Mouse (Mus musculus): ENCODE measurements around the gene Zfp800. TPM values are rescaled to one million over a fixed set of nuclear protein-coding genes. Genes with fewer than 3 reads are reported as not detected.

Zfp800 gene
- polyA plus RNA-seq, 1 experiment from 2014 or later = 19.2 TPM

DNA sequence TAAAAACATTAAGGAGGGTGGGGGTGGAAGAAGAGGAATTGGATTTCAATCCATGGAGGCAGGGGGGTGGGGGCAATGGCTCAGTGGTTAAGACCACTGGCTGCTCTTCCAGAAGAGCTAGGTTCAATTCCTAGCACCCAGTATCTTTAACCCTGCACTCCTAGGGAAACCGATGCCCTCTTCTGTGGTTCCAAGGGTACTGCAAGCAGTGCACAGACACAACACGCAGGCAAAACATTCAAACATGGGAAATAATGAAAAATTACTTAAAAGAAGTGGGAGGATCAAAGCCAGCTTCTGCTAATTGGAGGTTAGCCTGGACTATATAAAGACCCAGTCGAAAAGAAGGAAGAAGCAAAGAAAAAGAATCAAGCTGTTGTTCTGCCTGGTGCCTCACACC, 921 bp upstream of the Zfp800 start:
- no peak overlapping the region for H3K4me2 ChIP-seq (replicated peaks; ENCODE audit: low read depth)
- ATAC-seq = no peak
- peak; percentile 36 for TF ChIP-seq CTCF (IDR thresholded peaks at IDR 0.05; ENCODE audit: low read depth)
- H3K4me1 ChIP-seq (replicated peaks; ENCODE audit: control insufficient read depth, insufficient read depth, low read length) = no peaks in the 10 kb centered on the region
- no peak overlapping the region for H3K27ac ChIP-seq (ENCODE audit: low read depth, low read length)
- WGBS = 87% methylated on average over 3 of the region's 3 CpGs
- no peak overlapping the region for H3K4me3 ChIP-seq (ENCODE audit: low read depth, low read length)
- no peaks in the 10 kb centered on the region for H3K9me3 ChIP-seq (ENCODE audit: control insufficient read depth)
- H3K36me3 ChIP-seq (ENCODE audit: control insufficient read depth, insufficient read depth) = no peaks in the 10 kb centered on the region
- no peak overlapping the region for H3K9ac ChIP-seq (ENCODE audit: low read depth, low read length)
- peaks cover 29% of the 10 kb centered on the region for H3K27me3 ChIP-seq (replicated peaks; ENCODE audit: control insufficient read depth, insufficient read depth, low read length)

DNA sequence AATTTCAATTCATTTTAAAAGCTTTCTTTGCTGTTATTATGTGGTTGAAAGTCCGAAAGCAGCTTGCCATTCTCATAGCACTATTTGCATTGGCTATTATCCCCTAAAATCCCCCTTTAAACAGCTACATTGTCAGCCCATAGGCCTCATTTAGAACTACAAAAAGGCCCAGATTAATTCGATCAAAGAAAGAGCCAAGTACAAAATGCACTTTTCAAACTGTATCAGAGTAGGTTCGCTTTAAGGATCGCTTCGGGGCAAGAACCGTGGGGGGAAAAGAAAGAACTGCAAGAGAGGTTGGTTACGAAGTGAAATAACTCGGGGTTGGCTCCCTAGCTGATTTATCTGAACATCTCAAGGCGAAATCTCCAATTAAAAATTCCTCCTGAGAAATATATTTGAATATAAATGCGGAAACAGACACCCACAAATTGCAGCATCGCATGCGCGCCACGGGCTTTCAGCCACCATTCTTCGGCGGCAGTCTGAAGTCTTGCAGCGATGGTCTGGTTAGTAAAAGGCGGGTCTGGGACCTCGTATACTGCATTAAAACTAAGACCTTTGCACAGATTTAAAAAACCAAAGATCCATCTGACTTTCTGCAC, 850 bp downstream of the Zfp800 start:
- WGBS = 6% methylated on average over 19 of the region's 19 CpGs
- H3K9ac ChIP-seq (ENCODE audit: low read depth, low read length) = no peak overlapping the region
- no peaks in the 10 kb centered on the region for H3K36me3 ChIP-seq (ENCODE audit: control insufficient read depth, insufficient read depth)
- H3K4me3 ChIP-seq (ENCODE audit: low read depth, low read length) = peak overlapping the region; percentile 43
- H3K9me3 ChIP-seq (ENCODE audit: control insufficient read depth) = no peaks in the 10 kb centered on the region
- no peaks in the 10 kb centered on the region for H3K4me1 ChIP-seq (replicated peaks; ENCODE audit: control insufficient read depth, insufficient read depth, low read length)
- H3K4me2 ChIP-seq (replicated peaks; ENCODE audit: low read depth) = peak overlapping the region; percentile 77
- ATAC-seq = no peak
- no peak overlapping the region for H3K27ac ChIP-seq (ENCODE audit: low read depth, low read length)
- peaks cover 29% of the 10 kb centered on the region for H3K27me3 ChIP-seq (replicated peaks; ENCODE audit: control insufficient read depth, insufficient read depth, low read length)
- no peak for TF ChIP-seq CTCF (IDR thresholded peaks at IDR 0.05; ENCODE audit: low read depth)

DNA sequence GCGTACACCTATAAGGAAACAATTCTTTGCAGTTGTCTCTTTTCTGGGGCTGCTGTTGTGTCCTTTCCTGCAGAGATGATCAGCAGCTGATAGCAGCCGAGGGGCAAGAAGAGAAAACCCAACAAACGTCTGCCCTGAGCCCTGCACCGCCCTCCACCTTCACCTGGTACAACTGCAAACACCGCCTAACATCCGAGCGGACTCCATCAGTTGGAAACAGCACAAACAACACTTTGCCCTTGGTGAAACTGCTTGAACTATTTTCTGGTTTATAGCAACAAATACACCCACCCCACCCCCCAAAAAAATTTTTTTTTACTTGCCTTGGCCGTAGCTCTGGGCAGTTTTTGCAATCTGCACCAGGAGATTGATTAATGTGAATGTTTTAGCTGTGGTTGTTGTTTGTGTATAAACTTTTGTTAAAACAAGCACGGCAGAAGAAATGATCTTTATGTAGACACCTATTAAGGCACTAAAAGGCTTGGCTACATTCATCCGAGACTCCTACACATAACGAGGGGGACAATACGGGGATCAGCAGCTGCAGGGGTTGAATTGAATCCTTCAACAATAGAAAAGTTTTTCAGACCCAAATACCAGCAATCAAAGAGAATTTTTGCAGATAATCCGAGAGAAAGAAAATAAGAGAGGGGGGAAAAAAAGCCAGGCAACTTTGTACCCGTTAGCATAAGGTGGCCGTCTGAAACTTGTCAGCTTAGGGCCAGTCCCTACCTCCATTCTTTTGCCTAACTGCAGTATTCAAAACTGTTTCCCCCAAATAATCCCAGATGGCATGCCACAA, 1.6 kb downstream of the Zfp800 start:
- no peak for TF ChIP-seq CTCF (IDR thresholded peaks at IDR 0.05; ENCODE audit: low read depth)
- Histone ChIP-seq H3K4me1 (replicated peaks; ENCODE audit: control insufficient read depth, insufficient read depth, low read length) (no peaks in the 10 kb centered on the region), H3K9me3 (ENCODE audit: control insufficient read depth) (no peaks in the 10 kb centered on the region), H3K27ac (ENCODE audit: low read depth, low read length) (no peak overlapping the region), H3K4me3 (ENCODE audit: low read depth, low read length) (peak overlapping the region; percentile 43), H3K36me3 (ENCODE audit: control insufficient read depth, insufficient read depth) (no peaks in the 10 kb centered on the region), H3K9ac (ENCODE audit: low read depth, low read length) (no peak overlapping the region), H3K4me2 (replicated peaks; ENCODE audit: low read depth) (no peak overlapping the region; the same call in 1 of the 2 replicates), H3K27me3 (replicated peaks; ENCODE audit: control insufficient read depth, insufficient read depth, low read length) (peaks cover 29% of the 10 kb centered on the region)
- 45% methylated on average over 15 of the region's 15 CpGs for WGBS
- ATAC-seq = no peak

DNA sequence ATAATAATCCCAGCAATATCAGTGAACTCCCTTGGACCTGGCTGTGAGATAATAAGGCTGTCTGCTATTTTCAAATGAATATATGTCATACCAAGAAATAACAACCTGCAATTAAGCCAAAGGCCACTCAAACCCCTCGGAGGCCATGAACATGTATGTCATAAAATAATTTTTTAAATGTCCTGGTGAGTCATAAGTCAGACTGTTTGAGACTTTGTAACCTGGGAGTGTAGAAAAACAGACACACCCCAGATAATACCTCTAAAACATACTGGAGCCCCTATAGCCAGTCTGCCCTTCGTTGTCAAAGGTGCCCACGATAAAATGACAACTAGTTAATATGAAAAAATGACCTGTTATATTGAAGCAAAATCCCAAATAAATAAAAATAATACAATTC, 8.8 kb downstream of the Zfp800 start:
- H3K27me3 ChIP-seq (replicated peaks; ENCODE audit: control insufficient read depth, insufficient read depth, low read length) = 0 out of 2 replicates have a peak, but pooled peaks cover 2% of the 10 kb centered on the region
- no peaks in the 10 kb centered on the region for H3K9me3 ChIP-seq (ENCODE audit: control insufficient read depth)
- H3K27ac ChIP-seq (ENCODE audit: low read depth, low read length) = no peak overlapping the region
- WGBS = 37% methylated on average over 3 of the region's 3 CpGs
- no peak for TF ChIP-seq CTCF (IDR thresholded peaks at IDR 0.05; ENCODE audit: low read depth)
- H3K4me3 ChIP-seq (ENCODE audit: low read depth, low read length) = no peak overlapping the region
- H3K9ac ChIP-seq (ENCODE audit: low read depth, low read length) = no peak overlapping the region
- no peaks in the 10 kb centered on the region for H3K36me3 ChIP-seq (ENCODE audit: control insufficient read depth, insufficient read depth)
- no peaks in the 10 kb centered on the region for H3K4me1 ChIP-seq (replicated peaks; ENCODE audit: control insufficient read depth, insufficient read depth, low read length)
- ATAC-seq = peak; percentile 94
- no peak overlapping the region for H3K4me2 ChIP-seq (replicated peaks; ENCODE audit: low read depth)

DNA sequence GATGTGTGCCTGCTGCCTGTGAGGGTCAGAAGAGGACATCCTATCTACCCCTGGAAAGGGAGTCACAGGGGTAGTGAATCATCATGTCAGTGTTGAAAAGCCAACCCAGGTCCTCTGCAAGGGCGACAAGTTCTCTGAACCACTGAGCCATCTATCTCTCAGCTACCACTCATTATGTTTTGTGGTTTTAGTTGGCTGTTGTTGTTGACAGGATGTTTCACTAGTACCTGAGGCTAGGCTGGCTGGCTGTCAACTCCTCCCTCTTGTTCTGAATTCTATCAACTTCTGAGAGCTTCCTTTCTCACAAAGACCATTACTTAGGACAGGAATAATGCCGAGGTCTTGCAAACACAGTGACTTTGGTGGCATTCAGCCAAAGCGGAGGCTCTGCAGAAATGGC, 12.6 kb downstream of the Zfp800 start:
- H3K4me3 ChIP-seq (ENCODE audit: low read depth, low read length) = no peak overlapping the region
- WGBS = 74% methylated on average over 3 of the region's 3 CpGs
- H3K9ac ChIP-seq (ENCODE audit: low read depth, low read length) = no peak overlapping the region
- no peak for TF ChIP-seq CTCF (IDR thresholded peaks at IDR 0.05; ENCODE audit: low read depth)
- no peaks in the 10 kb centered on the region for H3K9me3 ChIP-seq (ENCODE audit: control insufficient read depth)
- no peaks in the 10 kb centered on the region for H3K27me3 ChIP-seq (replicated peaks; ENCODE audit: control insufficient read depth, insufficient read depth, low read length)
- no peak for ATAC-seq
- no peaks in the 10 kb centered on the region for H3K36me3 ChIP-seq (ENCODE audit: control insufficient read depth, insufficient read depth)
- no peak overlapping the region for H3K4me2 ChIP-seq (replicated peaks; ENCODE audit: low read depth)
- H3K27ac ChIP-seq (ENCODE audit: low read depth, low read length) = no peak overlapping the region
- H3K4me1 ChIP-seq (replicated peaks; ENCODE audit: control insufficient read depth, insufficient read depth, low read length) = no peaks in the 10 kb centered on the region

DNA sequence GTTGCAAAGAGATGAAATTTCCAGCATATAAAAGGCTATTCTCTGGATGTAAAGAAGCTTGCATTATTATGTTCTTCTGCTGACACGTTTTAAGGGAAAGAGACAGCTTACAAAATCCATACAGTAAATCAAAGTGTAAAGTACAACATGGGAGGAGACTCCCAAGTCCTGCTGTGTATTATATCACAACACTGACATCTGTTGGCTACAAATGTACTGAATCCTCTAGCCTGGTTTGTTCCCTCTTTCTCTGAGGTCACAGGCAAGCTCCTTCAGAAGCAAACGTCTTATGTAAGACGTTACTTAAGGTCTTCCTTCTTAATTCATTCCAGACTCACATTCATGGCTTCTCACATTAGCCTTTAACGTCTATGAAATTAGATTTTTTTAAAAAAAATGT, 15.8 kb downstream of the Zfp800 start:
- H3K27ac ChIP-seq (ENCODE audit: low read depth, low read length) = no peak overlapping the region
- H3K27me3 ChIP-seq (replicated peaks; ENCODE audit: control insufficient read depth, insufficient read depth, low read length) = no peaks in the 10 kb centered on the region
- H3K36me3 ChIP-seq (ENCODE audit: control insufficient read depth, insufficient read depth) = no peaks in the 10 kb centered on the region
- peak; percentile 55 for TF ChIP-seq CTCF (IDR thresholded peaks at IDR 0.05; ENCODE audit: low read depth)
- H3K9ac ChIP-seq (ENCODE audit: low read depth, low read length) = no peak overlapping the region
- no peaks in the 10 kb centered on the region for H3K9me3 ChIP-seq (ENCODE audit: control insufficient read depth)
- WGBS = 40% methylated on average over 4 of the region's 4 CpGs
- no peak for ATAC-seq
- no peak overlapping the region for H3K4me3 ChIP-seq (ENCODE audit: low read depth, low read length)
- no peaks in the 10 kb centered on the region for H3K4me1 ChIP-seq (replicated peaks; ENCODE audit: control insufficient read depth, insufficient read depth, low read length)
- no peak overlapping the region for H3K4me2 ChIP-seq (replicated peaks; ENCODE audit: low read depth)

Data from intestine, postnatal 0 days (tissue).